Mouse (Mus musculus): ENCODE results near the gene Mfn2. TPM values are rescaled to one million over a fixed set of nuclear protein-coding genes. Genes with fewer than 3 reads are reported as not detected.

Mfn2 gene
- total and polyA plus RNA-seq, 2 experiments from 2014 or later: 69.9 to 83.3 TPM

- Histone ChIP-seq H3K4me1 (ENCODE audit: insufficient read depth) (no peaks in the 10 kb centered on the region), H3K4me3 (ENCODE audit: low read depth, low read length) (no peak overlapping the region), H3K4me2 (ENCODE audit: low read depth) (no peak overlapping the region), H3K36me3 (ENCODE audit: insufficient read depth) (no peaks in the 10 kb centered on the region), H3K9me3 (ENCODE audit: low read length) (no peaks in the 10 kb centered on the region), H3K27me3 (ENCODE audit: insufficient read depth, low read length) (no peaks in the 10 kb centered on the region), H3K9ac (no peak overlapping the region), H3K27ac (ENCODE audit: low read depth, low read length) (no peak overlapping the region)
- DNase-seq: no peak
- ATAC-seq: no peak
- no peak for TF ChIP-seq CTCF (IDR thresholded peaks at IDR 0.05; ENCODE audit: low read depth)
- WGBS: 49% methylated on average over 3 of the region's 3 CpGs
These were observed 29.6 kb upstream of the Mfn2 start for GRCm38 (mm10) chr4:147934134-147934533.

- WGBS: 95% methylated on average over 14 of the region's 14 CpGs
- Histone ChIP-seq H3K4me1 (ENCODE audit: insufficient read depth) (no peaks in the 10 kb centered on the region), H3K27ac (ENCODE audit: low read depth, low read length) (no peak overlapping the region), H3K9ac (no peak overlapping the region), H3K27me3 (ENCODE audit: insufficient read depth, low read length) (no peaks in the 10 kb centered on the region), H3K4me3 (ENCODE audit: low read depth, low read length) (no peak overlapping the region), H3K4me2 (ENCODE audit: low read depth) (no peak overlapping the region), H3K36me3 (ENCODE audit: insufficient read depth) (no peaks in the 10 kb centered on the region), H3K9me3 (ENCODE audit: low read length) (no peaks in the 10 kb centered on the region)
- DNase-seq (no peak), ATAC-seq (no peak)
- TF ChIP-seq CTCF (IDR thresholded peaks at IDR 0.05; ENCODE audit: low read depth): no peak
These were observed 26.4 kb upstream of the Mfn2 start for GRCm38 (mm10) chr4:147930946-147931345.

GRCm38 (mm10) chr4:147928540-147928939 is 24.0 kb upstream of the Mfn2 start:
- Histone ChIP-seq H3K9me3 (ENCODE audit: low read length) (no peaks in the 10 kb centered on the region), H3K27me3 (ENCODE audit: insufficient read depth, low read length) (no peaks in the 10 kb centered on the region), H3K4me3 (ENCODE audit: low read depth, low read length) (0 out of 2 replicates have a peak overlapping the region, but pooled peaks have one; percentile 3), H3K4me1 (ENCODE audit: insufficient read depth) (no peaks in the 10 kb centered on the region), H3K9ac (no peak overlapping the region), H3K27ac (ENCODE audit: low read depth, low read length) (peak overlapping the region; percentile 35), H3K36me3 (ENCODE audit: insufficient read depth) (no peaks in the 10 kb centered on the region), H3K4me2 (ENCODE audit: low read depth) (no peak overlapping the region)
- peak; percentile 63 for DNase-seq
- peak; percentile 84 for ATAC-seq
- no peak for TF ChIP-seq CTCF (IDR thresholded peaks at IDR 0.05; ENCODE audit: low read depth)
- 56% methylated on average over 7 of the region's 7 CpGs for WGBS

GRCm38 (mm10) chr4:147928136-147928535 is 23.6 kb upstream of the Mfn2 start:
- Histone ChIP-seq H3K4me1 (ENCODE audit: insufficient read depth) (no peaks in the 10 kb centered on the region), H3K27me3 (ENCODE audit: insufficient read depth, low read length) (no peaks in the 10 kb centered on the region), H3K36me3 (ENCODE audit: insufficient read depth) (no peaks in the 10 kb centered on the region), H3K9ac (no peak overlapping the region), H3K4me2 (ENCODE audit: low read depth) (no peak overlapping the region), H3K27ac (ENCODE audit: low read depth, low read length) (peak overlapping the region; percentile 35), H3K4me3 (ENCODE audit: low read depth, low read length) (peak overlapping the region; percentile 3; the same call in 1 of the 2 replicates), H3K9me3 (ENCODE audit: low read length) (no peaks in the 10 kb centered on the region)
- no peak for DNase-seq
- WGBS: 14% methylated on average over 9 of the region's 9 CpGs
- no peak for ATAC-seq
- no peak for TF ChIP-seq CTCF (IDR thresholded peaks at IDR 0.05; ENCODE audit: low read depth)

- ATAC-seq (no peak), DNase-seq (no peak)
- WGBS: 51% methylated on average over 8 of the region's 8 CpGs
- Histone ChIP-seq H3K4me1 (ENCODE audit: insufficient read depth) (no peaks in the 10 kb centered on the region), H3K9me3 (ENCODE audit: low read length) (no peaks in the 10 kb centered on the region), H3K9ac (no peak overlapping the region), H3K27me3 (ENCODE audit: insufficient read depth, low read length) (no peaks in the 10 kb centered on the region), H3K36me3 (ENCODE audit: insufficient read depth) (no peaks in the 10 kb centered on the region), H3K27ac (ENCODE audit: low read depth, low read length) (no peak overlapping the region), H3K4me2 (ENCODE audit: low read depth) (no peak overlapping the region), H3K4me3 (ENCODE audit: low read depth, low read length) (no peak overlapping the region)
- TF ChIP-seq CTCF (IDR thresholded peaks at IDR 0.05; ENCODE audit: low read depth): no peak
These were observed 23.2 kb upstream of the Mfn2 start for GRCm38 (mm10) chr4:147927705-147928104.

GRCm38 (mm10) chr4:147922341-147922740 is 17.8 kb upstream of the Mfn2 start:
- Histone ChIP-seq H3K27me3 (ENCODE audit: insufficient read depth, low read length) (no peaks in the 10 kb centered on the region), H3K27ac (ENCODE audit: low read depth, low read length) (no peak overlapping the region), H3K36me3 (ENCODE audit: insufficient read depth) (no peaks in the 10 kb centered on the region), H3K9ac (no peak overlapping the region), H3K9me3 (ENCODE audit: low read length) (no peaks in the 10 kb centered on the region), H3K4me2 (ENCODE audit: low read depth) (no peak overlapping the region), H3K4me3 (ENCODE audit: low read depth, low read length) (no peak overlapping the region), H3K4me1 (ENCODE audit: insufficient read depth) (no peaks in the 10 kb centered on the region)
- WGBS: 84% methylated on average over 11 of the region's 11 CpGs
- DNase-seq (no peak), ATAC-seq (no peak)
- TF ChIP-seq CTCF (IDR thresholded peaks at IDR 0.05; ENCODE audit: low read depth): no peak

GRCm38 (mm10) chr4:147920973-147921372 is 16.5 kb upstream of the Mfn2 start:
- Histone ChIP-seq H3K9ac (no peak overlapping the region), H3K27ac (ENCODE audit: low read depth, low read length) (no peak overlapping the region), H3K36me3 (ENCODE audit: insufficient read depth) (no peaks in the 10 kb centered on the region), H3K9me3 (ENCODE audit: low read length) (no peaks in the 10 kb centered on the region), H3K4me2 (ENCODE audit: low read depth) (no peak overlapping the region), H3K27me3 (ENCODE audit: insufficient read depth, low read length) (no peaks in the 10 kb centered on the region), H3K4me3 (ENCODE audit: low read depth, low read length) (no peak overlapping the region), H3K4me1 (ENCODE audit: insufficient read depth) (no peaks in the 10 kb centered on the region)
- TF ChIP-seq CTCF (IDR thresholded peaks at IDR 0.05; ENCODE audit: low read depth): no peak
- ATAC-seq: no peak
- 29% methylated on average over 10 of the region's 10 CpGs for WGBS
- DNase-seq: no peak
